Mouse (Mus musculus): ENCODE results near the gene Eif2b3.

The Eif2b3 gene

DNA sequence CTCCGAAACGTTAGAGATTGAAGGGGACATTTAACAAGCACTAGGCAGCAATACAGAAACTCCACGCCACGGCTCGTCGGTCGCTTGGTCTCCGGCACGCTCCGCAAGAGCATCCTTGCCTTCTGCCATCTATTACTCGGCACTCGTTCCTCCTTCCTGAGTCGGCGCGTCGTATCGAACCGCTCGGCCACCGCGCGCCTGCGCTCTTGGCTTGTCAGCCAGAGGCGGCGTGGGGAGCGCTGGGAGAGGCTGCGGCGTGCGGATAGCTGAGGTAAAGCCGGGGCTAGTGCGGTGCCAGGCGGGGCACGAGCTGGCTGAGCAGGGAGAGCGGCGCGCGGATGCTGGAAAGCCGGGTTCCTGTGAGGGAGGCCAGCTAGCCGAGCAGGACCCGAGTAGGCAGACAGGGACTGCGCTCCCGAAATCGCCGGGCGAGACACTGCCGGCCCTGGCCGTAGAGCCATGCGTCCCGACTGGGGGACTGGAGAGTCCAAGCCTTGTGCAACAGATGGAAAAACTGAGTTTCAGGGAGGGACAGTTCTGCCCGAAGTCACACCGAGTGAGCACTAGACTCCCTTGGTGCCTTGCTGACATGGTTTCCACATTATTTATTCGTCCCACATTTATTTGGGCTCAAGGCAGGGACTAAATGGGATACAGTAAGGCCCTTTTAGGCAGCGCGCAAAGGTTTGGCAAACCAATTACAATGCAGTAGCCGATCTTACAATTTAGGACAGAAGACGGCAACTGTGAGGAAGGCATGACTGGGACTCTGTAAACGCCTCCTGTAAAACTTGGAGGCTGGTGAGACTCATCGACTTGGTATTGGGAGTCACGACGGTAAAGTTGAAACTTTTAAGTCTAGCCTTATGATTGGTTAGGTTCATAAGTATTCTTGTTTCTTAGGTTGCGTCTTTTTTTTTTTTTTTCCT lies at the start of gene Eif2b3:
Gene Eif2b3 (plus strand): TSS at position 197 of the 929 bp plus-strand sequence.
- DNase-seq (ENCODE audit: low spot score in 2 of 2), result peak; percentile 86 to 93

DNA sequence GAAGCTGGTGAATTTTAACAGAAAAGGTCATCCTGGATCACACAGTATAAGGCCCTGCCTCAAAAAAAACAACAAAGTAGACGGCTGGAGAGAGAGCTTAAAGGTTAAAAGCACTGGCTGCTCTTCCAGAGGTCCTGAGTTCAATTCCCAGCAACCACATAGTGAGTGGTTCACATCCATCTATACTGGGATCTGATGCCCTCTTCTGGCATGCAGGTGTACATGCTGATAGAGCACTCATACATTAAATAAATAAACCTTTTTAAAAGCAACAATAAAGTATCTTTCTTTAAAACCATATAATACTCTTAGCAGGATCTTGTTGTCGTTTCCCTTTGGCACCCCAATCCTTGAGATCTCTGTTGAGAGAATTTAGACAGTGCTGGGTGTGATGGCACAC lies 42.7 kb upstream of the Eif2b3 start:
- DNase-seq (ENCODE audit: low spot score in 2 of 2), result no peak

DNA sequence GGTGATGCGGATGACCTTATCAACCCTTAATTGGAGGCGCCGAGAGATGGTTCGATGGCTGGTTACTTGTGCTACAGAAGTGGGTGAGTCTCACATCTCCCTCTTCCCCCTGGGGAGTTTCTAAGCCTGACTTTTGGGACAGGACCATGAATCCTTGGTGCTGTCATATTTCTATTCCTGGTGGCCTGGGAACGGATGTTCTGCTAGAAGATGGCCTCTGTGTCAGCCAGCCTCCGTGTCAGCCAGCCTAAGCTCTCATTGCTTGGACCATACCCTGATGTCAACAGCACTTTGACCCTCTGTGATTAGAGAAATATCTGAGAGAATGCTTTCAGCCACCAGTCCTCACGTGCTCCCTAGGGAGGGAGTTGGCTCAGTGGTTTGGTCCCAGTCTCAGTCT lies 33.5 kb upstream of the Eif2b3 start:
- no peak for DNase-seq (ENCODE audit: low spot score in 2 of 2)

DNA sequence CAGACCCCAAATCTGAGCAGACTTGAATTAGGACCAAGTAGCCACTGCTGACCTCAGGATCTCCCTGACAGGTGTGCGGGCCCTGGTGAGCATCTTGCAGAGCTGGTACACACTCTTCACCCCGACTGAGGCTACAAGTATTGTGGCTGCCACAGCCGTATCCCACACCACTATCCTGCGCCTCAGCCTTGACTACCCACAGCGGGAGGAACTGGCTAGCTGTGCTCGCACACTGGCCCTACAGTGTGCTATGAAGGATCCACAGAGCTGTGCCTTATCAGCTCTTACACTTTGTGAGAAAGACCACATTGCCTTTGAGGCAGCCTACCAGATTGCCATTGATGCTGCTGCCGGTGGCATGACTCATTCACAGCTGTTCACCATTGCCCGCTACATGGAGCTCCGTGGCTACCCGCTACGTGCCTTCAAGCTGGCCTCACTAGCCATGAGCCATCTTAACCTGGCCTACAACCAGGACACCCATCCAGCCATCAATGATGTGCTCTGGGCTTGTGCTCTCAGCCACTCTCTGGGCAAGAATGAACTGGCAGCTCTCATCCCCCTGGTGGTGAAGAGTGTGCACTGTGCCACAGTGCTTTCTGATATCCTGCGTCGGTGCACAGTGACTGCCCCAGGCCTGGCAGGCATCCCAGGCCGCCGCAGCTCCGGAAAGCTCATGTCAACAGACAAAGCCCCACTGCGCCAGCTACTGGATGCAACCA lies 32.6 kb upstream of the Eif2b3 start:
- DNase-seq (ENCODE audit: low spot score in 2 of 2), result peak in 1 of 2 experiments; percentile 78

DNA sequence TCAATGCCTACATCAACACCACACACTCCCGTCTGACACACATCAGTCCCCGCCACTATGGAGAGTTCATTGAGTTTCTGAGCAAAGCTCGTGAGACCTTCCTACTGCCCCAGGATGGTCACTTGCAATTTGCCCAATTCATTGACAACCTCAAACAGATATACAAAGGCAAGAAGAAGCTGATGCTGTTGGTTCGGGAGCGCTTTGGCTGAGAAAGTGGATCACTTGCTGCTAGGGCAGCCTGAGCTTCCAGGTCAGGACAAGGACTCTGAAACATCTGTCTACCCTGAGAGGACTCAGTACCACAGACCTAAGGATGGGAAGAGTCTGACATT lies 32.1 kb upstream of the Eif2b3 start:
- DNase-seq (ENCODE audit: low spot score in 2 of 2), result no peak

DNA sequence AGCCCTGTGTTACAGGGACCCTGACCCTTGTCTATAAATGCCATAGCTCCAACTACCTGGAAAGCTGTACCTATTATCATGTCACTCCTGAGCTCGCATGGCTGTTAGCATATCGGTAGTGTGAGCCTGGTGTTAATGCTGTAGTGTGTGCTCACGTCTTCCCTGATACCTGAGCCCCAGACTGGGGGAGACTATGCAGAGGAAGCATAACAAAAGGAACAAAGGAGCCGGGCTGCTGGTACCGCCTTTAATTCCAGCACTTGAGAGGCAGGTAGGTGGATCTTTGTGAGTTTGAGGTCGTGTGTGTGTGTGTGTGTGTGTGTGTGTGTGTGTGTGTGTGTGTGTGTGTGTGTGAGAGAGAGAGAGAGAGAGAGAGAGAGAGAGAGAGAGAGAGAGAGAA lies 29.5 kb upstream of the Eif2b3 start:
- DNase-seq (ENCODE audit: low spot score in 2 of 2), result no peak

DNA sequence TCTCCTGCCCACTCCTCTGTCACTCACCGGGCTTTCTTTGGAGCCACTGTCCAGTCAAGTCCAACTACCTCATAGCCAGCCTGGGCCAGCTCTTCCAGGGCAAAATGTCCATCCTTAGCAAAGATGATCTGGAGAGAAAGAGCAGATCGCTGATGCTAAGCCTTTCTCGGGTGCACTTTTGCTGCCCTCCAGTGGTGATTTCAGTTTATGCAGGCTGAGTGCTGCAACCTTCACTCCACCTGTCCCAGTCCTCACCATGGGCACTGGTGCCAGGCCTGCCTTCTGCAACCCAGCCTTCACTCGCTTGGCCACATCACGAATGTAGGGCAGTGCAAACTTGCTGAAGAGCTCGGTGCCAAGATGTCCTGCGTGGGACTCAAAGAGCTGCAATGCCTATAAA lies 27.8 kb upstream of the Eif2b3 start:
- peak; percentile 83 to 89 for DNase-seq (ENCODE audit: low spot score in 2 of 2)

DNA sequence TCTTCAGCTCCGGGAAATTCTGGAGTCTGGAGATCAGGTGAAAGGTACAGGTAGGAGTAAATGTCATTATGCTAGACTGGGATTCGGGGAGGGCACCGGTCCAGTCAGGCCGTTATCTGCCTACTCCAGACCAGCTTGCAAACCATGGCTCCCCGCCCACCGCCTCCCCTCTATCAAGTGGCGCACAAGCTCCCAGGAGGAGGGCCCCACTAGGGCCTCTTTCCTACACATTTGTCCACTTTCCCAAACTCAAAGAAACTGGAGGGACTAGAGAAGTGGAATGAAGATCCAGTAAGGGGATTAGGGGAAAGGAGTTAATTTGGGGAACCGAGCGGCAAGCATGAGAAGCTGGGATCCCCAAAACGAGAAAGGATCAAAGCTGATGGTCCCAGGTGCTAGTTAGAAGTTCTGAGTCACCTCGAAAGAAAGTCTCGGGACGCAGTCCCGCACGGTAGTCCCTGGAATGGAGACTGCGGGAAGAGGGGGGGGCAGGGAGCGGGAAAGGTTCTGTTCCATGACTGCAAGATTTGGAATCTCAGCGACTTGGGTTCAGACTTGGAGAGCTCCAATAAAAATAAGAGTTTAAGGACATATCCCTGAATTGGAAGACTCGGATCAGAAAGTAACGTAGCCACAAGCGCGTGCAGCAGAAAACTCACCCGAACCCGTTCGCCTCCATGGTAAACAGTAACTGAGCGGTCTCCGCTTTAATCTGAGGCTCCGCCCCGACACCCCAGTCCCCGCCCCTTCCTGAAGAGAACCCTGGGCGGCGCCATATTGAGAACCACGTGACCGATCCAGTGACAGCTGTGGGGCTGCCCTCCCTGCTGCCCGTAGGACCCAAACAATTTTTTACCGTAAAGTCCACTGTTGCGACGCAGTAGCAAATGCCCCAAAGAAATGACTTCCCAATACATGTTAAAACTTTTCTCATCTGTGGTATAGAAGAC lies 25.3 kb upstream of the Eif2b3 start, which contains the start of gene Urod:
Gene Urod (minus strand): TSS at position 742 of the 950 bp plus-strand sequence.
- DNase-seq (ENCODE audit: low spot score in 2 of 2), result peak; percentile 93 to 98

DNA sequence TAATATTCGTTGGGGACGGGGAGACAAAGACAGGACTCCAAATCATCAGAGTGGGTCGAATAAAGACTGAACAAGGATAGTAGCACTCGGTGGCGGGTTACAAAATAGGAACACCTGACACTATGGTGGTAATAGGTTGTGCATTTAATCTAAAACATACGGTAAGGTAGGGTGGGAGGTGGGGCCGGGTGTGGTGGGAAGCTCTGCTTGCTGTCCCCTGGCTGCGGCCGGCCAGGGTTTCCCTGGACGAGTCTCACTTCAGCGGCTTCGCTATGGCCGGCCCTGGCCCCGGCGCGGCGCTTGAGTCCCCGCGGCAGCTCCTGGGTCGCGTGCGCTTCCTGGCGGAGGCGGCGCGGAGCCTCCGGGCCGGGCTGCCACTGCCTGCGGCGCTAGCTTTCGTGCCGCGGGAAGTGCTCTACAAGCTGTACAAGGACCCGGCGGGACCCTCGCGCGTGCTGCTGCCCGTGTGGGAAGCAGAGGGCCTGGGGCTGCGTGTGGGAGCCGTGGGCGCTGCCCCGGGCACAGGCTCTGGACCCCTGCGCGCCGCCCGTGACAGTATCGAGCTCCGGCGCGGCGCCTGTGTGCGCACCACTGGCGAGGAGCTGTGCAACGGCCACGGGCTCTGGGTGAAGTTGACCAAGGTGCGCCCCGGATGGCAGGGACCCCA lies 23.9 kb upstream of the Eif2b3 start, which contains the start of gene Hectd3:
Gene Hectd3 (plus strand): TSS at position 187 of the 667 bp plus-strand sequence.
- DNase-seq (ENCODE audit: low spot score in 2 of 2), result peak; percentile 68 to 71

DNA sequence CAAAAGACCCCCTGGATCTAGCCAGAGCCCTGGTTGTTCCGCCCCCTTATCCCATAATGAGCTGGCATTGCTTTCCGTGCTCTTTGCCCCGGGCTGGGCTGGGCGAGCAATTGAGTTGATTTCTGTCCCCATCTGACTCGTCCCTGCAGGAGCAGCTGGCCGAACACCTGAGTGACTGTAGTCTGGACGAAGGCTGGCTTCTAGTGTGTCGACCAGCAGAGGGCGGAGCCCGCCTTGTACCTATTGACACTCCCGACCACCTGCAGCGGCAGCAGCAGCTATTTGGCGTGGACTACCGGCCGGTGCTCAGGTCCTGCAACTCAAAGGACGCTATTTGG lies 23.4 kb upstream of the Eif2b3 start:
- DNase-seq (ENCODE audit: low spot score in 2 of 2), result peak; percentile 60 to 75

DNA sequence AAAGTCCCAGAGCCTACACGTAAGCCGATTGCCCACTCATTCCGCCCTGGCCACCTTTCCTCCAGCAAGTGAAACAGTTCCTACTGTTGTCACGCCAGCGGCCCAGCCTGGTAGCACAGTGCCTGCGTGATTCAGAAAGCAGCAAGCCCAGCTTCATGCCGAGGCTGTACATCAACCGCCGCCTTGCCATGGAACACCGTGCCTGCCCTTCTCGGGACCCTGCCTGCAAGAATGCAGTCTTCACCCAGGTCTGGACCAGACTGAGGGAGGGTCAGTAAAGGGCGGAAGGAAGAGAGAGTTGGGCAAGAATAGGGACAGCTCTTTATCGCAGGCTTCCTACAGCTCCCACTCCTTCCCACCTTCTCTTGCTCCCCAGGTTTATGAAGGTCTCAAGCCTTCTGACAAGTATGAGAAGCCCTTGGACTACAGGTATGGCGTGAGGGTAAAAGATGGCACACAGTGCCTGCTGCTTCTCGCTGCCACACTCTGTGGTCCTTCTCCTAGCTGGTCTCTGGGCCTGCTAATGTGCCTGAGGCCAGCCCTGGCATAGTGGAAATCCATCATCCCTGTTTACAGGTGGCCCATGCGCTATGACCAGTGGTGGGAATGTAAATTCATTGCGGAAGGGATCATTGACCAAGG lies 19.6 kb upstream of the Eif2b3 start:
- DNase-seq (ENCODE audit: low spot score in 2 of 2), result no peak

DNA sequence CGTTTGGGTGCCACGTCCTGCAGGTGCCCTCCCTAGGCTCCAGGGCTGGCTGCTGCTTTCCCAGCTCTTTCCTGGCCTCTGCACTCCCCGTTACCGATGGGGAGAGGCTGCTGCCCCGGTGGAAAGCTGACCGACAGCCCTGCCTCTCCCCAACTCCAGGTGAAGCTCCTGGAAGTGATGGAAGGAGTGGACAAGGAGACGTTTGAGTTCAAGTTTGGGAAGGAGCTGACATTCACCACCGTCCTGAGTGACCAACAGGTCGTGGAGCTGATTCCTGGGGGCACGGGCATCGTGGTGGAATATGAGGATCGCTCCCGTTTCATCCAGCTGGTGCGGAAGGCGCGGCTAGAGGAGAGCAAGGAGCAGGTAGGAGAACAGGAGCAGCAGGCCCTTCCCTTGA lies 17.2 kb upstream of the Eif2b3 start:
- DNase-seq (ENCODE audit: low spot score in 2 of 2), result no peak

DNA sequence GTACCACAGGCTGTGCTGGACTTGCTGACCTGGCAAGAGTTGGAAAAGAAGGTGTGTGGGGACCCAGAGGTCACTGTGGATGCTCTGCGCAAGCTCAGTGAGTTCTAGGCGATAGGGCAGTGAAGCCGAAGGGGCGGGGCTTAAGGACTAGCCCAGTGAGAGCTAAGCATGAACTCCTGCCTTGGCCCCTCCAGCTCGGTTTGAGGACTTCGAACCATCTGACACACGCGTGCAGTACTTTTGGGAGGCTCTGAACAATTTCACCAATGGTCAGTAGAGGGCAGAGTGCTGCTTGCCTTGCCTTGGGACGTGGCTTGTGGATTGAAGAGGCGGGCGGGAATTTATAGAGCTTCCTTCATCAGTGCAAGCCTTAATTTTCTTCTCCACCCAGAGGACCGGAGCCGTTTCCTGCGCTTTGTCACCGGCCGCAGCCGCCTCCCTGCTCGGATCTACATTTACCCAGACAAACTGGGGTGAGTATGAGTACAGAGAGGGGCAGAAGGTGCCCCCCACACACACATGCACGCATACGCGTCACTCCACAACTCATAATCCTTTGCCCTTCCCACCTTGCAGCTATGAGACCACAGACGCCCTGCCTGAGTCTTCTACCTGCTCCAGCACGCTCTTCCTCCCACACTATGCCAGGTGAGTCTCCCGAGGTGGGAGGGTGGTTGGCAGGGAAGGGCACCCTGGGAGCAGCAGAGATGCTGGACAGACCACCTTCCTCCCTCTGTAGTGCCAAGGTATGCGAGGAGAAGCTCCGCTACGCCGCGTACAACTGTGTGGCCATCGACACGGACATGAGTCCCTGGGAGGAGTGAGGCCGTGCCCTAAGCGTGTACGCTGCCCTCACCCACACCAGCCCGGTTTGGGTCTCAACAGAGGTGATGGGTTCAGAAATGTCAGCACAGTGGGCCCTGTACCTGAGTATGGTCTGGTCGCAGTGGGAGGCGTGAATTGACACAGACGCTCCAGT lies 16.4 kb upstream of the Eif2b3 start:
- DNase-seq (ENCODE audit: low spot score in 2 of 2), result peak in 1 of 2 experiments; percentile 60

DNA sequence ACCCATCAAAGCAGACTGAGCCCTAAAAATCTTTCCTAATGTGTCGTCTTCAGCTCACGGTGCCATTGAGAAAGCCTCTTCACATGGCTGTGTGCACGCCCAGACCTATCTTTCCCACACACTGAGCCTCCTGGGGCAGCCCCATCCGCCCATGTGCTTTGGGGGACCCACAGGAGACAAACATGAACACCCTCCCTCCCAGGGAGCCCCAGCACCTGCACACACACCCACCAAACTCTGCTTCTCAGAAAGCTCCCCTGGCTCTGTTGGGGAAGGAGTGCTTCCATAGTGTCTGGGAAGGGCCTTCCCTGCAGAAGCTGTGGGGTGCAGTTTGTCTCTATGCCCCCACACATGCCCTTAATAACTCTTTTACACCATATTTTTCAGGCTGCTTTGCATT lies 14.6 kb upstream of the Eif2b3 start:
- peak in 1 of 2 experiments; percentile 44 for DNase-seq (ENCODE audit: low spot score in 2 of 2)

DNA sequence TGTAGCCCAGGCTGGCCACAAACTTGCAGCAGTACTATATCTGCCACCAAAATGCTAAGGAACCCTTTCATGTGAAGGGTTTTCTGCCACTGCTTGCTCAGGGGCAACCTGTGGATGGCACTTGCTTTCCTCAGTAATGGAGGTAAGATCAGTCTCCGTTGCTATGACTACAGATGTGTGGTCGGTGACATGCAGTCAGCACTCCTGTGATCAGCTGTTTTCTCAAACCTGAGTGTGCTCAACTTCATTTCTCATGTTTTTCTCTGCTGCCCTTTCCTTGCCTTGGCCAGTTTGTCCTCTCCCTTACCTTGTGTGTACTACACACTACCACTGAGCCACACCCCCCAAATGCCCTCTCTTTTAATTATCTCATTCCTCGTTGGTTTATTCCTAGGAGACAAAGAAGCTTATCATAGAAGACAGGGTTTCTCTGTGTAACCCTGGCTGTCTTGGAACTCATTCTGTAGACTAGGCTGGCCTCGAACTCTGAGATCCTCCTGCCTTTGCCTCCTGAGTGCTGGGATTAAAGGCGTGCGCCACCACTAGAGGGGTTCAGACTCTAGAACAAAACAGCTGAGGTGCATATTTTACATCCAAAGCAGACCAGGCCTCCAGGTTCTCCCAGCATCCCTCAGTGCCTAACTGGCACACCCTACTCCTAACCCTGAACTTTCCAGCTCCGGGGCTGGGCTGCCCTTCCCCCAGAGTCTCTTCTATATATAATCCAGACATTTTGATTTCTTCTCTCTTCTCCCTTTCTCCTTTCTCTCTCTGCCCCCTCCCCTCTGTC lies 13.4 kb upstream of the Eif2b3 start:
- no peak for DNase-seq (ENCODE audit: low spot score in 2 of 2)

DNA sequence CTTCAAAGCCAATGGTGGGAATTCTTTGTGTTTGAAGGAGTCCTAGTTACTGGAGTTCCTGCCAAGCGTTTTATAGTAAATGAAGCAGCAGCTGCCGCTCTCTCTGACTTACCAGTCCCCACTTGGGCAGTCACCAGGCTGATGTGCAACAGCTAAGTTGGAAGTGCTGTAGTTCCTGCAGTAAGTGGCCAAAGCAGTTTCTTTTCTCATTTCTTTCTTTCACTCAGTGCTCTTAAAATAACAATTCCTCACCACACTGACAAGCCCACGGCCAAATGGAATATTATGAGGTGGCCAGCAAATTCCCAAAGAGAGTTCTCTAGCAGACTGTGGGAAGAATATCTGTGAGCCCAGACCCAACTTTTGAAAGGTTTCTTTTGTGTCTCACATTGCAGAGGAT lies 12.1 kb upstream of the Eif2b3 start:
- DNase-seq (ENCODE audit: low spot score in 2 of 2), result no peak

DNA sequence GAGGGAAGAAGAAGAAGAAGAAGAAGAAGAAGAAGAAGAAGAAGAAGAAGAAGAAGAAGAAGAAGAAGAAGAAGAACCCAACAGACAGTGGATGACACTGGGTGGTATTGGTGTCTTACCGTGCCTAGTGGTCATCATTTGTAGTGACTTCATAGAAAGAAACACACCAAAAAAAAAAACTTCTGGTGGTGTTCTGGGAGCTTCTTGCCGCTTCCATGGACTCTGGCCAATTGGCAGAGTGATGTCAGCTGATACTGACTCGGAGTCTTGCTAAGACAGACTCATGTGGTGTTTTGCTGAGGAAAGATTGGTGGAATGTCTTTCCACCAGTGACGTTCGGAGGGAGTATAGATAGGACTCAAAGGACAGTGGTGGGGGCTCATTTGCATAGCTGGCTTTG lies 9.0 kb upstream of the Eif2b3 start:
- DNase-seq (ENCODE audit: low spot score in 2 of 2), result no peak

DNA sequence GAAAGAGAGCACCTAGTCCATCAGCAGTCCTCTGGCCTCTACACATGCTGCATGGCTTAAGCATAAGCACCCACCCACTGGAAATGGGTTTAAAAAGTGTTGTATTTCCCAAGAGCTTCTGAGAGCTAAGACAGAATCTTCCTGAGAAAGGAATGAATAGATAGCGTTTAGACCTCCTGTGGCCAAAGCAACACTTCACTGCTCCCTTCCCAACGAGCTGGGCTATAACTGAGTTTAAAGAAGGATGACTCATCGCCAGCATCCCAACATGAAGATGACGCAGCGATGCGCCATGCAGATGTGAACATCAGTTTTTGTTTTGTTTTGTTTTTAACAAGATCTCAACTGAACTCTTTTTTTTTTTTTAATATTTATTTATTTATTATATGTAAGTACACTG lies 5.6 kb upstream of the Eif2b3 start:
- no peak for DNase-seq (ENCODE audit: low spot score in 2 of 2)

DNA sequence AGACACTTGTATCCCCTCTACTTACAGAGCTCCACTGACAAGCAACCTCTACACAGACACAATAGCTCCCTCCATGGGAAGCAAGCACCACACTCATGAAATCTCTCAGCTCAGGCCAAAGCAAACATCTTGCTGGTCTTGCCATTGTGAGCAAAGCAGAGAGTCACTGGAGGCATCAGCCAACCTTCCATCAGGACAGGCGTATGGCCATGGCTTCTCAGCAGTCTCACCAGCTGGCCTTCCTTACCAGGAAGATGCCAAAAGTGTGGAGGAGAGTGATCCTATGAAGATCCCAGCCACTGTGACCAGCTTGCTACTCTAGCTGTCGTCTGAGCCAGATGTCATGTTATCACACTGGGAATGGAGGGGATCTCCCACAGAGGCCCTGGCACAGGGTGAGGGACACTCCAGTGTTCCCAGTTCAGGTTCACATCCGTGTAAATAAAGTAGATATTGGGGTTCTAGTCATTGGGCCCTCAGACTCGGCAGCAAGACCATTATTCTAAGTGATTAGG lies 4.2 kb upstream of the Eif2b3 start:
- DNase-seq (ENCODE audit: low spot score in 2 of 2), result no peak
